Mouse (Mus musculus): ENCODE results near the gene Senp7. TPM values are rescaled to one million over a fixed set of nuclear protein-coding genes. Genes with fewer than 3 reads are reported as not detected.
"Not testable (repeated sequence)": the region's sequence is repeated elsewhere in the genome, so short reads cannot be mapped to it uniquely, and the experiment has no call there.

Senp7 gene
- total RNA-seq, 1 experiment = 6.2 TPM

GRCm38 (mm10) chr16:56124045-56124444, 75.9 kb downstream of the Senp7 start:
- H3K4me1 ChIP-seq (ENCODE audit: control insufficient read depth in 2 of 2, insufficient read depth in 2 of 2, low read length in 2 of 2, poor library complexity in 1 of 2) = peaks cover 0 to 2% of the 10 kb centered on the region in 2 experiments; a peak in 1 of 4 replicates
- H3K36me3 ChIP-seq (ENCODE audit: control insufficient read depth, insufficient read depth, low read length, poor library complexity, severe bottlenecking) = no peaks in the 10 kb centered on the region
- H3K27ac ChIP-seq (ENCODE audit: insufficient read depth, low read depth, low read length, poor library complexity, severe bottlenecking) = no peak overlapping the region
- in situ Hi-C loops (cut with MboI; ENCODE audit: low sequenced_read_pairs in 2 of 2, unreplicated experiment in 2 of 2) = loop anchor here in 1 of 2 experiments (10.0 kb wide), 1 partner anchor 179 kb away; no protein-coding TSS in a partner anchor
- DNase-seq (ENCODE audit: low read depth, low spot score) = no peak
- TF ChIP-seq ZC3H11A (IDR thresholded peaks at IDR 0.05; ENCODE audit: borderline replicate concordance, low read depth, low read length) = no peak
- no peak for TF ChIP-seq MAFK (IDR thresholded peaks at IDR 0.05; ENCODE audit: insufficient read depth, low read depth, low read length)
- TF ChIP-seq HCFC1 (IDR thresholded peaks at IDR 0.05; ENCODE audit: borderline replicate concordance, insufficient read depth, low read length) = no peak
- TF ChIP-seq ZNF384 (IDR thresholded peaks at IDR 0.05; ENCODE audit: low read depth, low read length) = no peak
- TF ChIP-seq CHD2 (IDR thresholded peaks at IDR 0.05; ENCODE audit: low read depth, low read length) = no peak
- H3K9me3 ChIP-seq (ENCODE audit: control insufficient read depth, insufficient read depth, low read depth, low read length) = no peaks in the 10 kb centered on the region
- H3K9ac ChIP-seq (ENCODE audit: insufficient read depth, low read depth, low read length, poor library complexity, severe bottlenecking) = no peak overlapping the region
- H3K4me3 ChIP-seq (ENCODE audit: insufficient read depth in 1 of 2, low read depth in 1 of 2, low read length in 2 of 2, poor library complexity in 1 of 2, severe bottlenecking in 1 of 2) = no peak overlapping the region

GRCm38 (mm10) chr16:56131666-56132065, 83.5 kb downstream of the Senp7 start:
- TF ChIP-seq ZNF384 (IDR thresholded peaks at IDR 0.05; ENCODE audit: low read depth, low read length) (no peak), ZC3H11A (IDR thresholded peaks at IDR 0.05; ENCODE audit: borderline replicate concordance, low read depth, low read length) (peak; percentile 61; the same call in 1 of the 2 replicates)
- in situ Hi-C loops (cut with MboI; ENCODE audit: low sequenced_read_pairs in 2 of 2, unreplicated experiment in 2 of 2) = no loop called here
- DNase-seq (ENCODE audit: low read depth, low spot score) = no peak
- Histone ChIP-seq H3K4me1 (ENCODE audit: control insufficient read depth in 2 of 2, insufficient read depth in 2 of 2, low read length in 2 of 2, poor library complexity in 1 of 2) (no peaks in the 10 kb centered on the region), H3K27ac (ENCODE audit: insufficient read depth, low read depth, low read length, poor library complexity, severe bottlenecking) (no peak overlapping the region), H3K4me3 (ENCODE audit: insufficient read depth in 1 of 2, low read depth in 1 of 2, low read length in 2 of 2, poor library complexity in 1 of 2, severe bottlenecking in 1 of 2) (no peak overlapping the region), H3K9me3 (ENCODE audit: control insufficient read depth, insufficient read depth, low read depth, low read length) (no peaks in the 10 kb centered on the region), H3K9ac (ENCODE audit: insufficient read depth, low read depth, low read length, poor library complexity, severe bottlenecking) (no peak overlapping the region), H3K36me3 (ENCODE audit: control insufficient read depth, insufficient read depth, low read length, poor library complexity, severe bottlenecking) (no peaks in the 10 kb centered on the region)

GRCm38 (mm10) chr16:56134149-56134548, 86.0 kb downstream of the Senp7 start:
- H3K9ac ChIP-seq (ENCODE audit: insufficient read depth, low read depth, low read length, poor library complexity, severe bottlenecking) = no peak overlapping the region
- H3K9me3 ChIP-seq (ENCODE audit: control insufficient read depth, insufficient read depth, low read depth, low read length) = no peaks in the 10 kb centered on the region
- no peak for DNase-seq (ENCODE audit: low read depth, low spot score)
- H3K4me1 ChIP-seq (ENCODE audit: control insufficient read depth in 2 of 2, insufficient read depth in 2 of 2, low read length in 2 of 2, poor library complexity in 1 of 2) = no peaks in the 10 kb centered on the region
- no peaks in the 10 kb centered on the region for H3K36me3 ChIP-seq (ENCODE audit: control insufficient read depth, insufficient read depth, low read length, poor library complexity, severe bottlenecking)
- H3K4me3 ChIP-seq (ENCODE audit: insufficient read depth in 1 of 2, low read depth in 1 of 2, low read length in 2 of 2, poor library complexity in 1 of 2, severe bottlenecking in 1 of 2) = no peak overlapping the region
- no peak overlapping the region for H3K27ac ChIP-seq (ENCODE audit: insufficient read depth, low read depth, low read length, poor library complexity, severe bottlenecking)
- in situ Hi-C loops (cut with MboI; ENCODE audit: low sequenced_read_pairs in 2 of 2, unreplicated experiment in 2 of 2) = no loop called here
- TF ChIP-seq ZC3H11A (IDR thresholded peaks at IDR 0.05; ENCODE audit: borderline replicate concordance, low read depth, low read length) (no peak), CHD2 (IDR thresholded peaks at IDR 0.05; ENCODE audit: low read depth, low read length) (no peak), HCFC1 (IDR thresholded peaks at IDR 0.05; ENCODE audit: borderline replicate concordance, insufficient read depth, low read length) (no peak), MAFK (IDR thresholded peaks at IDR 0.05; ENCODE audit: insufficient read depth, low read depth, low read length) (no peak), ZNF384 (IDR thresholded peaks at IDR 0.05; ENCODE audit: low read depth, low read length) (no peak)

- DNase-seq (ENCODE audit: low read depth, low spot score); H3K9me3 ChIP-seq (ENCODE audit: control insufficient read depth, insufficient read depth, low read depth, low read length); H3K4me1 ChIP-seq (ENCODE audit: control insufficient read depth in 2 of 2, insufficient read depth in 2 of 2, low read length in 2 of 2, poor library complexity in 1 of 2); H3K27ac ChIP-seq (ENCODE audit: insufficient read depth, low read depth, low read length, poor library complexity, severe bottlenecking); in situ Hi-C loops (cut with MboI; ENCODE audit: low sequenced_read_pairs in 2 of 2, unreplicated experiment in 2 of 2); H3K36me3 ChIP-seq (ENCODE audit: control insufficient read depth, insufficient read depth, low read length, poor library complexity, severe bottlenecking); H3K9ac ChIP-seq (ENCODE audit: insufficient read depth, low read depth, low read length, poor library complexity, severe bottlenecking); H3K4me3 ChIP-seq (ENCODE audit: insufficient read depth in 1 of 2, low read depth in 1 of 2, low read length in 2 of 2, poor library complexity in 1 of 2, severe bottlenecking in 1 of 2): not testable (repeated sequence)
These were observed 89.5 kb downstream of the Senp7 start for GRCm38 (mm10) chr16:56137672-56138071.

- in situ Hi-C loops (cut with MboI; ENCODE audit: low sequenced_read_pairs in 2 of 2, unreplicated experiment in 2 of 2) = no loop called here
- H3K4me3 ChIP-seq (ENCODE audit: insufficient read depth in 1 of 2, low read depth in 1 of 2, low read length in 2 of 2, poor library complexity in 1 of 2, severe bottlenecking in 1 of 2) = no peak overlapping the region
- TF ChIP-seq CHD2 (IDR thresholded peaks at IDR 0.05; ENCODE audit: low read depth, low read length) (no peak), ZC3H11A (IDR thresholded peaks at IDR 0.05; ENCODE audit: borderline replicate concordance, low read depth, low read length) (no peak), ZNF384 (IDR thresholded peaks at IDR 0.05; ENCODE audit: low read depth, low read length) (no peak), HCFC1 (IDR thresholded peaks at IDR 0.05; ENCODE audit: borderline replicate concordance, insufficient read depth, low read length) (no peak), MAFK (IDR thresholded peaks at IDR 0.05; ENCODE audit: insufficient read depth, low read depth, low read length) (no peak)
- DNase-seq (ENCODE audit: low read depth, low spot score) = no peak
- H3K27ac ChIP-seq (ENCODE audit: insufficient read depth, low read depth, low read length, poor library complexity, severe bottlenecking) = no peak overlapping the region
- no peaks in the 10 kb centered on the region for H3K9me3 ChIP-seq (ENCODE audit: control insufficient read depth, insufficient read depth, low read depth, low read length)
- no peak overlapping the region for H3K9ac ChIP-seq (ENCODE audit: insufficient read depth, low read depth, low read length, poor library complexity, severe bottlenecking)
- no peaks in the 10 kb centered on the region for H3K4me1 ChIP-seq (ENCODE audit: control insufficient read depth in 2 of 2, insufficient read depth in 2 of 2, low read length in 2 of 2, poor library complexity in 1 of 2)
- H3K36me3 ChIP-seq (ENCODE audit: control insufficient read depth, insufficient read depth, low read length, poor library complexity, severe bottlenecking) = no peaks in the 10 kb centered on the region
These were observed 91.8 kb downstream of the Senp7 start for GRCm38 (mm10) chr16:56139921-56140320.
